Mouse (Mus musculus): ENCODE data around the gene Mrs2. TPM values are rescaled to one million over a fixed set of nuclear protein-coding genes. Genes with fewer than 3 reads are reported as not detected.

The Mrs2 gene
- polyA plus RNA-seq, 1 experiment from 2014 or later, result 15.0 TPM

- Histone ChIP-seq H3K27ac (no peak overlapping the region), H3K9me3 (no peaks in the 10 kb centered on the region), H3K4me2 (no peak overlapping the region), H3K36me3 (no peaks in the 10 kb centered on the region), H3K4me3 (replicated peaks) (no peak overlapping the region), H3K27me3 (replicated peaks) (no peaks in the 10 kb centered on the region), H3K4me1 (no peaks in the 10 kb centered on the region; the same call in 1 of the 2 replicates), H3K9ac (no peak overlapping the region)
- WGBS, result 22% methylated on average over 4 of the region's 4 CpGs
- ATAC-seq (ENCODE audit: insufficient read depth, low FRiP score, low read depth), result no peak
These were observed 74.6 kb downstream of the Mrs2 start for GRCm38 (mm10) chr13:24945567-24945966.

GRCm38 (mm10) chr13:24943303-24943702 is 76.9 kb downstream of the Mrs2 start:
- H3K4me3 ChIP-seq (replicated peaks), result no peak overlapping the region
- H3K36me3 ChIP-seq, result no peaks in the 10 kb centered on the region
- 57% methylated on average over 8 of the region's 8 CpGs for WGBS
- ATAC-seq (ENCODE audit: insufficient read depth, low FRiP score, low read depth), result no peak
- no peak overlapping the region for H3K9ac ChIP-seq
- no peaks in the 10 kb centered on the region for H3K27me3 ChIP-seq (replicated peaks)
- peaks cover 4% of the 10 kb centered on the region for H3K4me1 ChIP-seq
- no peak overlapping the region for H3K27ac ChIP-seq
- H3K4me2 ChIP-seq, result no peak overlapping the region
- no peaks in the 10 kb centered on the region for H3K9me3 ChIP-seq

GRCm38 (mm10) chr13:24942512-24943282 is 77.5 kb downstream of the Mrs2 start, which contains the start of gene Gpld1:
Gpld1 (plus strand) TSS chr13:24943152.
- Histone ChIP-seq H3K4me2 (no peak within 1 kb of the TSS), H3K27ac (no peak within 1 kb of the TSS), H3K36me3 (no peaks in the 10 kb centered on the region), H3K9ac (no peak within 1 kb of the TSS), H3K9me3 (no peaks in the 10 kb centered on the region), H3K4me3 (replicated peaks) (no peak within 1 kb of the TSS), H3K4me1 (peaks cover 9% of the 10 kb centered on the region), H3K27me3 (replicated peaks) (no peaks in the 10 kb centered on the region)
- 59% methylated on average over 17 of the region's 17 CpGs for WGBS
- ATAC-seq (ENCODE audit: insufficient read depth, low FRiP score, low read depth), result no peak

- Histone ChIP-seq H3K36me3 (no peaks in the 10 kb centered on the region), H3K27me3 (replicated peaks) (no peaks in the 10 kb centered on the region), H3K4me1 (peaks cover 10% of the 10 kb centered on the region), H3K9ac (no peak overlapping the region), H3K4me3 (replicated peaks) (no peak overlapping the region), H3K4me2 (no peak overlapping the region), H3K27ac (no peak overlapping the region), H3K9me3 (no peaks in the 10 kb centered on the region)
- no peak for ATAC-seq (ENCODE audit: insufficient read depth, low FRiP score, low read depth)
- WGBS, result 88% methylated on average over 9 of the region's 9 CpGs
These were observed 80.7 kb downstream of the Mrs2 start for GRCm38 (mm10) chr13:24939472-24939871.

GRCm38 (mm10) chr13:24938683-24939082 is 81.5 kb downstream of the Mrs2 start:
- WGBS, result 32% methylated on average over 9 of the region's 9 CpGs
- no peak overlapping the region for H3K9ac ChIP-seq
- H3K27me3 ChIP-seq (replicated peaks), result no peaks in the 10 kb centered on the region
- H3K4me1 ChIP-seq, result peaks cover 10% of the 10 kb centered on the region
- ATAC-seq (ENCODE audit: insufficient read depth, low FRiP score, low read depth), result no peak
- H3K36me3 ChIP-seq, result no peaks in the 10 kb centered on the region
- H3K27ac ChIP-seq, result no peak overlapping the region
- H3K9me3 ChIP-seq, result no peaks in the 10 kb centered on the region
- H3K4me3 ChIP-seq (replicated peaks), result no peak overlapping the region
- H3K4me2 ChIP-seq, result peak overlapping the region; percentile 82

- H3K36me3 ChIP-seq, result no peaks in the 10 kb centered on the region
- ATAC-seq (ENCODE audit: insufficient read depth, low FRiP score, low read depth), result peak; percentile 15; the same call in 1 of the 2 replicates
- no peaks in the 10 kb centered on the region for H3K9me3 ChIP-seq
- WGBS, result 16% methylated on average over 12 of the region's 12 CpGs
- H3K4me2 ChIP-seq, result peak overlapping the region; percentile 82
- peak overlapping the region; percentile 88 for H3K4me3 ChIP-seq (replicated peaks)
- 0 out of 2 replicates have a peak overlapping the region, but pooled peaks have one; percentile 97 for H3K9ac ChIP-seq
- peak overlapping the region; percentile 95 for H3K27ac ChIP-seq
- no peaks in the 10 kb centered on the region for H3K27me3 ChIP-seq (replicated peaks)
- H3K4me1 ChIP-seq, result peaks cover 10% of the 10 kb centered on the region
These were observed 82.4 kb downstream of the Mrs2 start for GRCm38 (mm10) chr13:24937839-24938166.

Other genes with a start within 250 kb of the Mrs2 start
- 12.5 and 14.2 TPM in 2 replicates for gene BC005537, start 218.7 kb downstream of the Mrs2 start, polyA plus RNA-seq (2015; fragmentation: Nextera tagmentation; extraction: Ambion mirVana)
- gene Acot13, start 188.8 kb downstream of the Mrs2 start, polyA plus RNA-seq (2015; fragmentation: Nextera tagmentation; extraction: Ambion mirVana), result 102 and 103 TPM in 2 replicates
- 52.3 and 56.3 TPM in 2 replicates for gene Tdp2, start 188.7 kb downstream of the Mrs2 start, polyA plus RNA-seq (2015; fragmentation: Nextera tagmentation; extraction: Ambion mirVana)
- gene D130043K22Rik, start 175.2 kb downstream of the Mrs2 start, polyA plus RNA-seq (2015; fragmentation: Nextera tagmentation; extraction: Ambion mirVana), result 0.51 and 0.79 TPM in 2 replicates
- 9.5 and 11.2 TPM in 2 replicates for gene Aldh5a1, start 82.7 kb downstream of the Mrs2 start, polyA plus RNA-seq (2015; fragmentation: Nextera tagmentation; extraction: Ambion mirVana)
- gene Gpld1, start 77.2 kb downstream of the Mrs2 start, polyA plus RNA-seq (2015; fragmentation: Nextera tagmentation; extraction: Ambion mirVana), result 3.1 and 3.2 TPM in 2 replicates
- 3.1 and 3.7 TPM in 2 replicates for gene Dcdc2a, start 35.6 kb upstream of the Mrs2 start, polyA plus RNA-seq (2015; fragmentation: Nextera tagmentation; extraction: Ambion mirVana)